Mouse (Mus musculus) forebrain, postnatal 0 days (tissue): ENCODE measurements at regions not wholly inside any gene's neighbourhood (a gene's known extent, or its start where the extent isn't known, plus 50 kb on each side); places are given as distances from the start of the nearest gene placed in this dataset.

Source experiments
- ATAC-seq: fragments of 200-750 bp; cut with Nextera tagmentation; 2 replicates; pipeline ENCODE4 v1.8.0; 2017; ENCODE audit warnings: mild to moderate bottlenecking, moderate library complexity
- DNase-seq: peaks from one replicate; pipeline ENCODE4 v3.0.0-alpha.2; 2015
- H3K27ac ChIP-seq: fragments of 300-500 bp; sonication (generic); 2 replicates; pipeline ENCODE4 v1.5.1; 2014; ENCODE audit warnings: low read depth, mild to moderate bottlenecking, antibody characterized with exemption, low read length, moderate library complexity, mixed read lengths
- H3K27me3 ChIP-seq: fragments of 300-500 bp; sonication (generic); 2 replicates; pipeline ENCODE4 v1.6.1; 2014; ENCODE audit warnings: mild to moderate bottlenecking, low read length, mixed read lengths; ENCODE audit not compliant: insufficient read depth
- H3K36me3 ChIP-seq: fragments of 300-500 bp; sonication (generic); 2 replicates; pipeline ENCODE4 v1.6.1; 2014; ENCODE audit warnings: mild to moderate bottlenecking, moderate library complexity; ENCODE audit not compliant: insufficient read depth
- H3K4me1 ChIP-seq: fragments of 300-500 bp; sonication (generic); 2 replicates; pipeline ENCODE4 v1.6.1; 2014; ENCODE audit warnings: antibody characterized with exemption; ENCODE audit not compliant: insufficient read depth
- H3K4me2 ChIP-seq: fragments of 300-500 bp; sonication (generic); 2 replicates; pipeline ENCODE4 v1.6.1; 2014; ENCODE audit warnings: low read depth, mild to moderate bottlenecking, moderate library complexity
- H3K4me3 ChIP-seq: fragments of 300-500 bp; sonication (generic); 2 replicates; pipeline ENCODE4 v1.5.1; 2014; ENCODE audit warnings: low read depth, low read length, mixed read lengths
- H3K9ac ChIP-seq: fragments of 300-500 bp; sonication (generic); 2 replicates; pipeline ENCODE4 v1.6.1; 2014; ENCODE audit warnings: mild to moderate bottlenecking
- H3K9me3 ChIP-seq: fragments of 300-500 bp; sonication (generic); 2 replicates; pipeline ENCODE4 v1.6.1; 2016; ENCODE audit warnings: low read length
- CTCF ChIP-seq: sonication (generic); IDR thresholded peaks from 2 replicates; pipeline ENCODE4 v1.5.1; 2016; ENCODE audit warnings: antibody characterized with exemption, control low read depth, low read depth
- WGBS: fragments of 180-500 bp; shearing (Covaris S2); extraction: QIAGEN DNeasy Blood & Tissue Kit; methylation state at CpG from one replicate; pipeline ENCODE4 v1.1.7; 2014; 5-methylcytosine and 5-hydroxymethylcytosine counted together

DNA sequence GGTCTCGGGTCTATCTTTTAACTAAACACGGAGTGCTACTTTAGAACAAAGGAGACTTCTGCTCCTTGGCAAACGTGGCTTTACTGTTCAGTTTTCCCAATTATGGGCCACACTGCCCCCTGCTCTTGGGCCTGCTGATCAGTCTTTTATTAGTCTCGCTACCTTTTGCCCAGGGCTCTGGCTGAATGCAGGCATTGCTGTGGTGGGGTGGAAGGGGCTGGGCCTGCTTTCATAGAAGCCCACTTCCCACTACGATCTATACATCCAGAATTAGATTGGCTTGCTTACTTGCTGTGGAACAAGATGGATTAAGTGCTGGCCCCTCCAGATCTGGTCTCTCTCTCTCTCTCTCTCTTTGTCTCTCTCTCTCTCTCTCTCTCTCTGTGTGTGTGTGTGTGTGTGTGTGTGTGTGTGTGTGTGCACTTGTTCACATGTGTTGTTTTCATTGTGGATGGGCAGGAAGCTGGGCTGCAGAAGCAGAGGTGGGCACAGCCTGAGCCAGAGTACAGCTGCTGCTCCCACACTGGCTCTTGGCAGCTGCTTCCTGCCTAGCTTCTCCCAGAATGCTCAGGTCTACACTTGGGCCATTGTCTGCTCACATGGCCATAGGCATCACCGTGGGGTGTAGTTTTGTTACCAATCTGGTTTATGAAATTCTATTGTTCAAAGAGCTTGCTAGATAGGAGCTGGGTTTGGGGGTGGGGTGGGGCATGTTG lies 241.8 kb upstream of the Gm10131 start:
- WGBS: 21% methylated on average over 6 of the region's 6 CpGs
- H3K9ac ChIP-seq: no peak overlapping the region
- DNase-seq (no peak), ATAC-seq (peak; percentile 68)
- no peak for TF ChIP-seq CTCF
- H3K4me2 ChIP-seq: no peak overlapping the region
- H3K4me3 ChIP-seq: no peak overlapping the region
- no peaks in the 10 kb centered on the region for H3K4me1 ChIP-seq
- H3K36me3 ChIP-seq: no peaks in the 10 kb centered on the region
- H3K27ac ChIP-seq: no peak overlapping the region
- H3K9me3 ChIP-seq: no peaks in the 10 kb centered on the region
- no peaks in the 10 kb centered on the region for H3K27me3 ChIP-seq

GRCm38 (mm10) chr8:34334851-34335250 lies 223.3 kb upstream of the Gm10131 start:
- ATAC-seq: peak; percentile 62
- Histone ChIP-seq H3K36me3 (no peaks in the 10 kb centered on the region), H3K4me1 (no peaks in the 10 kb centered on the region), H3K4me2 (no peak overlapping the region), H3K9ac (no peak overlapping the region), H3K4me3 (no peak overlapping the region), H3K9me3 (no peaks in the 10 kb centered on the region), H3K27me3 (no peaks in the 10 kb centered on the region), H3K27ac (0 out of 2 replicates have a peak overlapping the region, but pooled peaks have one; percentile 15)
- no peak for TF ChIP-seq CTCF
- WGBS: 55% methylated on average over 4 of the region's 4 CpGs
- peak; percentile 37 for DNase-seq

DNA sequence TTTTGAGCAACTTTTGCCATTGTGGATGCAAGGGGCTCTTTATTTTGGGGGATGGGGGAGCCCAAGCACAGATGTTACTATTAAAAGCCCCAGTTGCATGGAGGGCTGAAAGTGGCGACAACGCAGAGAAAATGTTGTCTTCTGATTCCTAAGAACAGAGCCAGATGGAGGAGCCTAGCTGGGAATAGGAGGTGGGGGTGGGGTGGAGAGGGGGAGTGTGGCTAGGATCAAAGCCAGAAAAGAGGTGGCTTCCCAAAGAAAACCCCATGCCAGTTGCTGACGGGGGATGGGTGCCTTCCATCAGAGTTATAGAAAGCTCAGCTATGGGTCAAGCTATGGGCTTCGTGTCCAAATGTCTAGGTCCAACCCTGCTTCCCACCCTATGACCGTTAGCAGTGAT lies 220.1 kb upstream of the Gm10131 start:
- peaks cover 9% of the 10 kb centered on the region for H3K4me1 ChIP-seq
- no peak for TF ChIP-seq CTCF
- H3K9ac ChIP-seq: no peak overlapping the region
- no peak overlapping the region for H3K27ac ChIP-seq
- H3K4me2 ChIP-seq: no peak overlapping the region
- H3K9me3 ChIP-seq: no peaks in the 10 kb centered on the region
- no peak overlapping the region for H3K4me3 ChIP-seq
- DNase-seq: no peak
- H3K36me3 ChIP-seq: no peaks in the 10 kb centered on the region
- H3K27me3 ChIP-seq: no peaks in the 10 kb centered on the region
- no peak for ATAC-seq
- WGBS: 55% methylated on average over 5 of the region's 5 CpGs

DNA sequence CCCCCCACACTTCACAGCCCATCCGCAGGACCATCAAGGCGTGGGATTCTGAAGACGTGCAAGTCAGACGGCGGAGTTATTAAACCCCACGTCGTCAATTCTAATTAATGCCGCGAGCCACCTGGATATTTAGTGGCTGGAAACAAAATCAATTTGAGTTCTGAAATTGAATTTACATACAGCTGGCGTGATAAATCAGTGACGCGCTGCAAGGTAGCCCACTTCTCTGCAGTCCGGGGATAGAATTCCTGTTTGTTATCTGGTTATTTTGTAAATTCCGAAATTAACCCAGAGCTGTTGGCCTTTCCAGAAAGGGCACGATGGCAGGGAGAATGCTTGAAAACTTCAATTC lies 215.1 kb upstream of the Gm10131 start:
- DNase-seq: no peak
- peaks cover 25% of the 10 kb centered on the region for H3K4me1 ChIP-seq
- WGBS: 3% methylated on average over 15 of the region's 15 CpGs
- H3K27ac ChIP-seq: peak overlapping the region; percentile 87
- peak overlapping the region; percentile 31 for H3K4me3 ChIP-seq
- peak overlapping the region; percentile 58 for H3K4me2 ChIP-seq
- no peaks in the 10 kb centered on the region for H3K36me3 ChIP-seq
- TF ChIP-seq CTCF: no peak
- ATAC-seq: no peak
- H3K9me3 ChIP-seq: no peaks in the 10 kb centered on the region
- no peaks in the 10 kb centered on the region for H3K27me3 ChIP-seq
- H3K9ac ChIP-seq: peak overlapping the region; percentile 56

DNA sequence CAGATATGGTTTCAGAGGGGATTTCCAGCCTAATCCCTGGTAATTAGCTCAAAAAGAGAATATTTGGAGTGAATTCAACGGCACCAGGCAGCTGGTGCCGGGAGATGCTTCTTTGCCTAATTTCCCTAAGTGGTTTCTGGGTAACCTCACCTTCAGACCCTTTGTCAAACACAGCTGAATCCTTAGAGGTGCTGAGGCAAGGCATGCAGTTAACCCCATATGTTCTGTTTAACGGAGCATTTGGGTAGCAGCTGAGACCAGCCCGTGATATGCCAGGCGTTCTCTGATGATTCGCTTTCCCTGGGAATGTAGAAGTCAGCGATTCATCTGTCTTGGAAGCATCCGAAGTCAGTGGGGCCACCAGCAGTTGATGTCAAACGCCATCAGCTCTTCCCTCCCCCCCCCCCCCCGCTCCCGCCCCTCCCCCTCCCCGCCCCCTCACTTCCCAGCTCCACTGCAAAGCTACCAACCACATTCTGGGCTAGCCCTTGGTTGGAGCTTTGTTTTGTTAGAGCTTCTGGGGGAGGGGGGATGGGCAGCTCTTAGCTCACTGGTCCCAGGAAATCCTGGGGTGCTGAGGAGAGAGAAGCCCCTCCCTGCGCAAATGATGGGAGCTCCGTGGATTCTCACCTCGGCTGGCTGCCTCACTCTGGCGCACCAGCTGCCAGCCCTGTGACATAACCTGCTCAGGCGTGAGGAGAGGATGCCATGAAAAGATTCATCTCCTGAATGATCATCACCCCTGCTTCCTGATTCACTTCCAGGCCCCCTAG lies 214.5 kb upstream of the Gm10131 start:
- H3K9me3 ChIP-seq: no peaks in the 10 kb centered on the region
- DNase-seq: peak; percentile 84
- peak; percentile 86 for ATAC-seq
- peaks cover 25% of the 10 kb centered on the region for H3K4me1 ChIP-seq
- WGBS: 1% methylated on average over 13 of the region's 17 CpGs
- no peaks in the 10 kb centered on the region for H3K36me3 ChIP-seq
- peak overlapping the region; percentile 58 for H3K4me2 ChIP-seq
- H3K9ac ChIP-seq: peak overlapping the region; percentile 56
- H3K27me3 ChIP-seq: no peaks in the 10 kb centered on the region
- H3K4me3 ChIP-seq: peak overlapping the region; percentile 31
- H3K27ac ChIP-seq: peak overlapping the region; percentile 87
- TF ChIP-seq CTCF: no peak

DNA sequence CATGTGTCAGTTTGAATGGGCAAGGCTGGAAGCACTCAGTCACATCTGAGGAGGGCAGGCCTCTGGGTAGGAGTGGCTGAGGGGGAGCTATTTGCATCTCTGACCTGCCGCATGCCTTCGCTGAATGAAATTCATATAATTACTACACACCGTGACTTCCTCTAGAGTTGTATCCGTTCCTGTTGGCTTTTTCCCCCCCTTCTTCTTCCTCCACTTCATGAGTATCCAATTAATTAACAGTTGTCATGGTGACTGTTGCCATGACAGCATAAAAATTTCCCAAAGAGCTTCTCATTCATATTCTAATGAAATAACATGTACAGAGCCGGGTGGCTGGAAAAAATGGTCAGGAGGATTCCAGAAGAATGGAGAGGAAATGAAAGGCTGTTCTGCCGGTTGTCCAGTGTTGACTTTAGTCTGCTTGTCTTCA lies 208.6 kb upstream of the Gm10131 start:
- Histone ChIP-seq H3K27me3 (no peaks in the 10 kb centered on the region), H3K4me1 (peaks cover 22% of the 10 kb centered on the region), H3K36me3 (no peaks in the 10 kb centered on the region), H3K9ac (no peak overlapping the region), H3K4me2 (peak overlapping the region; percentile 4; the same call in 1 of the 2 replicates), H3K9me3 (no peaks in the 10 kb centered on the region), H3K4me3 (no peak overlapping the region), H3K27ac (peak overlapping the region; percentile 80)
- 4% methylated on average over 6 of the region's 6 CpGs for WGBS
- DNase-seq (peak; percentile 96), ATAC-seq (peak; percentile 94)
- TF ChIP-seq CTCF: no peak

- Histone ChIP-seq H3K9me3 (no peaks in the 10 kb centered on the region), H3K36me3 (no peaks in the 10 kb centered on the region), H3K27me3 (no peaks in the 10 kb centered on the region), H3K27ac (peak overlapping the region; percentile 80), H3K4me1 (peaks cover 19% of the 10 kb centered on the region), H3K4me3 (no peak overlapping the region), H3K9ac (no peak overlapping the region), H3K4me2 (peak overlapping the region; percentile 4; the same call in 1 of the 2 replicates)
- no peak for TF ChIP-seq CTCF
- DNase-seq (no peak), ATAC-seq (no peak)
- 72% methylated on average over 5 of the region's 5 CpGs for WGBS
These were observed 208.2 kb upstream of the Gm10131 start for GRCm38 (mm10) chr8:34319719-34320118.
